Mouse (Mus musculus) midbrain, embryonic 15.5 days (tissue): Measurements from ENCODE around the gene Mettl7b. TPM values are rescaled to one million over a fixed set of nuclear protein-coding genes. Genes with fewer than 3 reads are reported as not detected.

Experiments used
- ATAC-seq: fragments of 200-750 bp; cut with Nextera tagmentation; replicated peaks from 2 replicates; pipeline ENCODE4 v1.8.0; 2017; ENCODE audit warnings: moderate TSS enrichment
- H3K27ac ChIP-seq: fragments of 300-500 bp; sonication (generic); 2 replicates; pipeline ENCODE4 v1.5.1; 2015; ENCODE audit warnings: mild to moderate bottlenecking, inconsistent platforms
- H3K27me3 ChIP-seq: fragments of 300-500 bp; sonication (generic); replicated peaks from 2 replicates; pipeline ENCODE4 v1.6.1; 2015; ENCODE audit warnings: inconsistent platforms
- H3K36me3 ChIP-seq: fragments of 300-500 bp; sonication (generic); replicated peaks from 2 replicates; pipeline ENCODE4 v1.6.1; 2015; ENCODE audit warnings: inconsistent platforms
- H3K4me1 ChIP-seq: fragments of 300-500 bp; sonication (generic); 2 replicates; pipeline ENCODE4 v1.6.1; 2015; ENCODE audit warnings: inconsistent platforms
- H3K4me2 ChIP-seq: fragments of 300-500 bp; sonication (generic); 2 replicates; pipeline ENCODE4 v1.6.1; 2015; ENCODE audit warnings: inconsistent platforms, mild to moderate bottlenecking, moderate library complexity
- H3K4me3 ChIP-seq: fragments of 300-500 bp; sonication (generic); 2 replicates; pipeline ENCODE4 v1.5.1; 2015; ENCODE audit warnings: mild to moderate bottlenecking, inconsistent platforms
- H3K9ac ChIP-seq: fragments of 300-500 bp; sonication (generic); 2 replicates; pipeline ENCODE4 v1.6.1; 2015; ENCODE audit warnings: mild to moderate bottlenecking, inconsistent platforms
- H3K9me3 ChIP-seq: fragments of 300-500 bp; sonication (generic); 2 replicates; pipeline ENCODE4 v1.6.1; 2016; ENCODE audit warnings: inconsistent platforms
- WGBS: fragments of 180-500 bp; shearing (Covaris S2); methylation state at CpG from one replicate; pipeline ENCODE4 v1.1.7; 2015; ENCODE audit warnings: mixed read lengths; 5-methylcytosine and 5-hydroxymethylcytosine counted together
- polyA plus RNA-seq: library from polyadenylated mRNA; unstranded; fragments of >200 nt; fragmentation: Nextera tagmentation; extraction: Ambion mirVana; gene quantifications from 2 replicates; pipeline ENCODE4 v1.2.1, GENCODE M21; 2015

Mettl7b gene
- polyA plus RNA-seq, 1 experiment from 2014 or later: not detected

DNA sequence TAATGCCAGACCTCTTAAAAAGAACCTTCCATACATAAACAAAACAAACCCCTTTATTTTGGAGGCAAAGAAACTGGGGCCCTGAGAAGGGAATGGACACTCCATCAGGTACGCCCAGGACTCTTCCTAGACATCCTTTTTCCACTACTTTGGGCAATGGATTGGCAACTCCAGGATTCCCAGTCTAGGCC, 38.1 kb downstream of the Mettl7b start, which contains the start of gene Rdh5:
Rdh5 (minus strand) TSS at position 67 of the 191 bp plus-strand sequence.
- peak within 1 kb of the TSS; percentile 71 for H3K4me2 ChIP-seq
- no peaks in the 10 kb centered on the region for H3K9me3 ChIP-seq
- peak within 1 kb of the TSS; percentile 92 for H3K27ac ChIP-seq
- H3K27me3 ChIP-seq: no peaks in the 10 kb centered on the region
- H3K9ac ChIP-seq: peak within 1 kb of the TSS; percentile 89
- ATAC-seq: no peak
- H3K4me1 ChIP-seq: peaks cover 22% of the 10 kb centered on the region
- no peaks in the 10 kb centered on the region for H3K36me3 ChIP-seq
- peak within 1 kb of the TSS; percentile 69 for H3K4me3 ChIP-seq
- WGBS: 17% methylated on average over 1 of the region's 1 CpGs

DNA sequence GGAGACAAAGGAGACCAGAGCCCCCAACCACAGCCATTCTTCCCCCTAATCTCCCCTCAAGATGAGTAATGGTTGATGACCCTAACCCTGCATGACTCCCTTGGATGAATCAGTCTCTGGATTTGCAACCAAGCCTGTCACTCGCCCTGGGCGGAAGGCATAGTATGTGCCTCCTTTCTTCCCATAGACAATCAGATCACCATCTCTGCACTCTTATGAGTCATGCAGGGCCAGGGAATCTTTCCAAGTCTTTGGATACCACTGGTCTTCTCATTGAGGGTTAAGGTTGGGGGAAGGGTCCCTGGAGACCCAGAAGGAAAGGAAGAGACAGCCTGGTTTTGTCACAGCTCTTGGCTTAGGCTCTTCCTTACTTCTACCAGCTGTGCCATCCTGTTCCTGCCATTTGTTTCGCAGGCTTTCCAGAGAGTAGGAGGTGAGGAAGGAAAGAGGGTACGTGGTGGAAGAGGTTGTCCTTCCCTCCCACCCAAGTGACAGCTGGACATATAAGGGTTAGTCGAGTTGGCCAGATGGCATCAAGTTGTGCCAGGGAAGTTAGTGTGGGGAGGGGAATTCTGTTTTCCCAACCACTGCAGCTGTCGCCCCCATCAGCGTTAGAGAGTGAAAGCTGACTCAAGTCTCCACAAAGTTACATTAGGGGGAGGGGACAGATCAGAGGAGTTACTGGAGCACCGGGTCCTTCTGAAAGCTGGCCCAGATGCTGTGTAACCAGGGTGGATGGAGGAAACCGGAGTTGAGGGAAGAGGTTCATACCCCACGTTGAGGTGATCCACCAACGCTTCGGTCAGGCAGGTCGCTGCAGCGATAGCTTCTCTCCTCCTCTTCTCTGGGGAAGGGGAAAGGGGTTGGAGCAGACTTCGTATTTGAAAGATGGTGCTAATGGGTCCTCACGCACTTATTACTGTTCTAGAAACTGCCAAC, 38.6 kb downstream of the Mettl7b start:
- H3K4me3 ChIP-seq: peak overlapping the region; percentile 69
- H3K27me3 ChIP-seq: no peaks in the 10 kb centered on the region
- WGBS: 77% methylated on average over 16 of the region's 16 CpGs
- 0 out of 2 replicates have a peak overlapping the region, but pooled peaks have one; percentile 89 for H3K9ac ChIP-seq
- peak overlapping the region; percentile 71 for H3K4me2 ChIP-seq
- H3K36me3 ChIP-seq: no peaks in the 10 kb centered on the region
- peaks cover 22% of the 10 kb centered on the region for H3K4me1 ChIP-seq
- peak; percentile 15 for ATAC-seq
- peak overlapping the region; percentile 92; the same call in 1 of the 2 replicates for H3K27ac ChIP-seq
- no peaks in the 10 kb centered on the region for H3K9me3 ChIP-seq

DNA sequence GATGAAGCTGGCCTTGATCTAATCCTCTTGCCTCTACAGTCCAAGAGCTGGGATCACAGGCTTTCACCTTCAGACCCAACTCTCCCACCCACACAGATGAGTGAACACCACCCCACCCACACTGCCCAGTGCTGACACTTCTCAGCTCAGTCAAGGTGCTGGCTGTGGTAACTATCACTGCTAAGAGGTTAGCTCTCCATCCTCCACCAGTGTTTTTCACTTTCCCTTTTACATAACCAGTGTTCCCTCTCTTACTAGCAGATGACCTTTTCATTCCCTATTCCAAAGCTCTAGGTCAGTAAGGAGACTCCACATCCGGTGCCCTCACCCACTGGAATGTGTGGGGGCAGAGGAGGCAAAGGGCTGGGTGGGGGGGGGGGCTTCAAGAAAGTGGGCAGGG, 39.5 kb downstream of the Mettl7b start:
- no peak overlapping the region for H3K4me3 ChIP-seq
- peaks cover 22% of the 10 kb centered on the region for H3K4me1 ChIP-seq
- no peak overlapping the region for H3K9ac ChIP-seq
- 63% methylated on average over 1 of the region's 1 CpGs for WGBS
- H3K27me3 ChIP-seq: no peaks in the 10 kb centered on the region
- no peak overlapping the region for H3K4me2 ChIP-seq
- no peak for ATAC-seq
- no peaks in the 10 kb centered on the region for H3K36me3 ChIP-seq
- H3K9me3 ChIP-seq: no peaks in the 10 kb centered on the region
- no peak overlapping the region for H3K27ac ChIP-seq

DNA sequence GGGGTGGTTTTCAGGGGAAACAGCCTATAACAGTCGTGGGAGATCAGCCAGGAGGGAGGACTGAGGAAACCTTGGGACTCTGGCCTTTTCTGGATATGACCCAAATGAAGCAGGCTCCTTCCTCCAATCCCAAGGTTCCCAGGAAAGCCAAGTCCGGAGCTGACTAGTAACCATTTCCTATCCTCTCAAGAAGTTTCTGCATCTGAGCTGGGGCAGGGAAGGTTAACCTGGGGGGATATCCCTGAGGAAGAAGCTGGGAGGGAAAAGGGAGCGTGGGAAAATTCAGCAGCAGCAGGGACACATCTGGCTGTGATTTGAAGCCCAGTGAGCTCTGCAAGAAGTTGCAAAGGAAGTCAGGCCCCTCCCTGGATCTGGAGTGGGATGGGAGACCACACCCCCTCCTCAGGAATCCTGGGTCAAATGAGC, 40.0 kb downstream of the Mettl7b start:
- WGBS: 83% methylated on average over 3 of the region's 3 CpGs
- no peak for ATAC-seq
- Histone ChIP-seq H3K27ac (0 out of 2 replicates have a peak overlapping the region, but pooled peaks have one; percentile 38), H3K27me3 (no peaks in the 10 kb centered on the region), H3K9ac (no peak overlapping the region), H3K4me1 (peaks cover 22% of the 10 kb centered on the region), H3K9me3 (no peaks in the 10 kb centered on the region), H3K36me3 (no peaks in the 10 kb centered on the region), H3K4me3 (no peak overlapping the region), H3K4me2 (no peak overlapping the region)

DNA sequence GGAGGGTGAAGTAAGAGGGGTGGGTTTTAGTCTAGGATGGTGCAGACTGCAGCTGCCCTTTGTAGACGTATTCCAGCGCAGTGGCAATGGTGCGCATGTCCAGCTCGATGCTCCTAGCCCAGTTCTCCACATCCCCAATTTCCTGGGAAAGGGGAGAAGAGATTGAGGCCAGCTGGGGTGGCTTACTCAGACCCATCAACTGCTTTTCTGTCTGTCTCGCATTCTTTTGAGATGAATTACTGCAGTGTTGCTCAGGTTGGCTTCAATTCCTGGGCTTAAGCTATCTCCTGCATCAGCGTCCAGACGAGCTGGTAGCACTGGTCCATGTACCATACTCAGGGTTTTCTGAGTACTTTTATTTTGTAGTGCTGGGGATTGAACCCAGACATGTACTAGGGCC, 40.8 kb downstream of the Mettl7b start:
- Histone ChIP-seq H3K4me1 (peaks cover 22% of the 10 kb centered on the region), H3K27ac (0 out of 2 replicates have a peak overlapping the region, but pooled peaks have one; percentile 38), H3K27me3 (no peaks in the 10 kb centered on the region), H3K9ac (no peak overlapping the region), H3K9me3 (no peaks in the 10 kb centered on the region), H3K4me2 (no peak overlapping the region), H3K36me3 (no peaks in the 10 kb centered on the region), H3K4me3 (no peak overlapping the region)
- WGBS: 77% methylated on average over 7 of the region's 7 CpGs
- ATAC-seq: no peak

DNA sequence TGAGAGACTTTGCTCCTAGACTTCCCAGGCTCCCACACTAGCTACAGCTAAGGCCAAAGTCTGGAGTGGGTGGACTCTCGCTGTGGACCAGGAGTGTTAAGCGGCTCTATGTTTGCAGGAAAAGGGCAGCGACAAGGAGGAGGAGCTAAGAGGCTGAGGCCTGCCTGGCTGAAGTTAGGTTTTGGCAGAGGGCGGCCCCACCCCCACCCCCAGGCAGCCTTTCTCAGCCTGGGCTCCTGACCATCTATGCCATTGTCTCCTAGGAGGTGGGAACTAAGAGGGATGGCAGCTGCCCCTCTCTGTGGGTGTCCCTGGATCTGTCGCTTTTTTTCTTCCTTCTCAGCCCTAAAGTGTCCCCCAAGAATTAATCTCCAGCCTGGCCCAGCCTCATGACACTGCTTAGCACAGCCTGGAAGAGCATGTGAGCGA, 41.6 kb downstream of the Mettl7b start:
- Histone ChIP-seq H3K9ac (no peak overlapping the region), H3K27ac (peak overlapping the region; percentile 60)

DNA sequence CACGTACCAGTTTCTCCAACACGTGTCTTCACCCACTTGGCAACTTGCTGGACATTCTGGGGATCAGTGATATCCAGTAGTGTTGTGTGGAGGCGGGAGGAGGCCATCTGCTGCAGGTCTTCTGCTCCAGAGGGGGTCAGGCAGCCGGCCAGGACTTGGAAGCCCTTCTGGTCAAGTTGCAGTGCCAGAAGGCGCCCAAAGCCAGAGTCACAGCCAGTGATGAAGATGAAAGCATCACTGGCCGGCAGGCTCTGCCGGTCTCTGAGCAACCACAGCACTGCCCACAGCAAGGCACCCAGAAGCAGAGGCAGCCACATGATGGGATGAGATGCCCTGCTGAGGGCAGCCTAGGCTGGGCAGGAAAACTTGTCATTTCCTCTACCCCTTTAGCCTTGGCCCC, 42.5 kb downstream of the Mettl7b start:
- Histone ChIP-seq H3K27me3 (no peaks in the 10 kb centered on the region), H3K36me3 (no peaks in the 10 kb centered on the region), H3K4me1 (peaks cover 13% of the 10 kb centered on the region), H3K4me2 (no peak overlapping the region), H3K4me3 (no peak overlapping the region), H3K9ac (no peak overlapping the region), H3K9me3 (no peaks in the 10 kb centered on the region), H3K27ac (no peak overlapping the region)
- ATAC-seq: no peak
- WGBS: 62% methylated on average over 7 of the region's 7 CpGs

More for the DNA sequence above, 41.6 kb downstream of the Mettl7b start:
- no peak for ATAC-seq
- H3K4me1 ChIP-seq: peaks cover 21% of the 10 kb centered on the region
- no peaks in the 10 kb centered on the region for H3K9me3 ChIP-seq
- H3K36me3 ChIP-seq: no peaks in the 10 kb centered on the region
- H3K4me2 ChIP-seq: no peak overlapping the region
- no peaks in the 10 kb centered on the region for H3K27me3 ChIP-seq
- 5% methylated on average over 6 of the region's 6 CpGs for WGBS
- no peak overlapping the region for H3K4me3 ChIP-seq

DNA sequence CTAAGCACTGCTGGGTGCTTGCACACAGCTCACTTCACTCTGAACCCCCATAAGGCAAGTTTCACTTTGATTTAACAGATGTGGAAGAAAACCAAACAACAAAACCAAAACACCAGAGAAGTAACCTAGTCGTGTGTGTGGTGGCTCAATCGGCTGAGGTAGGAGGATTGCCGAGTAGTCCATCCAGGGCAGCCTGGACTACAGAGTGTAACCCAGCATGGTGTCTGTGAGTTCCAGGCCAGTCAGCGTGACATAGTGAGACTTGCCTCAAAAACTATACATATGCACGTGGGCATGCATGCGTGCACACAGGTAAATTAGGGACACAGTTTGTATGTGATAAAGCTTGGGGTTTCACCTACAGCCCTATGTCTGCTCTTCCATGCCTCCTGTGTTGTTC, 43.4 kb downstream of the Mettl7b start:
- Histone ChIP-seq H3K27ac (no peak overlapping the region), H3K4me1 (peaks cover 11% of the 10 kb centered on the region), H3K27me3 (no peaks in the 10 kb centered on the region), H3K36me3 (no peaks in the 10 kb centered on the region), H3K4me3 (no peak overlapping the region), H3K9me3 (no peaks in the 10 kb centered on the region), H3K9ac (no peak overlapping the region), H3K4me2 (no peak overlapping the region)
- ATAC-seq: no peak
- 92% methylated on average over 6 of the region's 6 CpGs for WGBS

DNA sequence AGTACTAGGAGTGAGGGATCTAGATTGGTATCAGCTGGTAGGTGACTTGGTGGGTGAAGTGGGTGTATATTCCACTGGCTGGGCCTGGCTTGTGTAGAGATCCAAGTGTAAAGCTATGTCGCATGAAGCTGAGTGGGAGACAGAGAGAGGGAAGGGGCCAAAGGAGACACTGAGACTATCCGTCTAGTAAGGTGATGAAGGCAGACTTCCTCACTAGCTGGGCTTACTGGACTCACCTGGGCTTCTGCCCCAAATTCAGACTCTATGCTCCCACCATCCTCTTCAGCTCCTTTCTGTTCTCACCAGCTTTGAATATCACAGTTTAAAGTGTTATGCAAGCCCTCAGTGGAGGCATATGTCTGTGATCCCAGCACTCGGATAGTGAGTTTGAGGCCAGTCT, 44.1 kb downstream of the Mettl7b start:
- Histone ChIP-seq H3K4me1 (peaks cover 4% of the 10 kb centered on the region), H3K4me2 (no peak overlapping the region), H3K27me3 (no peaks in the 10 kb centered on the region), H3K9ac (no peak overlapping the region), H3K9me3 (no peaks in the 10 kb centered on the region), H3K36me3 (no peaks in the 10 kb centered on the region), H3K27ac (no peak overlapping the region), H3K4me3 (no peak overlapping the region)
- no peak for ATAC-seq
- WGBS: 91% methylated on average over 3 of the region's 3 CpGs

DNA sequence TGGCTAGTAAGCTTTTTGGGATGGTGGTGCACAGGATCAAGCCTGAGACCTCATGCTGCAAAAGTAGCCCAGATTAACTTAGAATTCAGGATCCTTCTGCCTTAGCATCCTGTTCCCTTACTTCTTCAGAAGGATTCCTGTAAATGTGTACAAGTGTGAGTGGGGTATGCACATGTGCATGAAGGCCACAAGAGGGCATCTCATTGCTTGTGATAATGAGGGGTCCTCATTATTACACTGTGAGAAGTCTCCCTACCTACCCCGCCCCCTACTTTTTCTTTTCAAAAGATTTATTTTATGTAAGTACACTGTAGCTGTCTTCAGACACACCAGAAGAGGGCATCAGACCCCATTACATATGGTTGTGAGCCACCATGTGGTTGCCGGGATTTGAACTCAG, 45.2 kb downstream of the Mettl7b start:
- Histone ChIP-seq H3K36me3 (no peaks in the 10 kb centered on the region), H3K27me3 (no peaks in the 10 kb centered on the region), H3K9ac (no peak overlapping the region), H3K9me3 (no peaks in the 10 kb centered on the region), H3K4me2 (no peak overlapping the region), H3K4me3 (no peak overlapping the region), H3K27ac (no peak overlapping the region), H3K4me1 (peaks cover 10% of the 10 kb centered on the region; the same call in 1 of the 2 replicates)
- no peak for ATAC-seq
- 91% methylated on average over 2 of the region's 2 CpGs for WGBS

DNA sequence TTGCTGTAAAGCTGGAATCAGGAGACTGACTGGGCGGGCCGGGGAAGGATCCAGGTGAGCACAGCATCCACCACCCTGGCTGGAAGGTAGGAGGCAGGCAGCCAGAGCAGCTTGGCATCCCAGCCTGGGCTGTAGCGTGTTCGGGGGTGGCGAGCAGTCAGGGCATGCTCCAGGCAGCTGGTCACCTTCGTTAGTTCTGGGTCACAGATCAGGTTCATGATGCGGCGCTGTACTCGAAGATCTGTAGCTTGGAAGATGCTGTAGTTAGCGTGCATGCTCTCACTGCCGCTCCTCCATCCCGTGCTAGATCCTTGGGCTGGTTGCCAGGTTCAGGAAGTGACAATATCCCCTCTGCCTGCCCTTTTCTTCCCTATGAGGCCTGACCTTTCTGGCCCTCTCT, 47.1 kb downstream of the Mettl7b start:
- no peak overlapping the region for H3K4me2 ChIP-seq
- H3K27ac ChIP-seq: no peak overlapping the region
- H3K9ac ChIP-seq: no peak overlapping the region
- peaks cover 23% of the 10 kb centered on the region for H3K4me1 ChIP-seq
- H3K36me3 ChIP-seq: no peaks in the 10 kb centered on the region
- H3K27me3 ChIP-seq: no peaks in the 10 kb centered on the region
- ATAC-seq: no peak
- H3K4me3 ChIP-seq: no peak overlapping the region
- WGBS: 83% methylated on average over 12 of the region's 12 CpGs
- no peaks in the 10 kb centered on the region for H3K9me3 ChIP-seq

DNA sequence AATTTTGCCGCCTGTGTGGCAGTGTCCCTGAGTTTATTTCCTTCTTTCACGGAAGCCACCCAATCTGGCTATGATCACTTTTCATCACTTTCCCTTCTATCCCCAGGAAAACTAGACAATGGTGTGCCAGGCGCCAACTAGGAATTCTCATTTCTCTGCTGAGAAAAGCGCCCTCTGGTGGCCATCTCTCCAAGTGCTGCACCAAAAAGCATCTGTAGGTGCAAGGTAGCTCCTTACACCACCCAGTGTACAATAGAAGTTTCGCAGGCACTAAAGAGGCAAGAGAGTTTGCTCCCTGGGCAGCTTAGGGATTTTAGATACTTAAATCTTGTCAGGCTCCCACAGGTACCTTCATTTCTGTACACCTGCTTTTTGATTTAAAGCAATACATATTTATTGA, 47.6 kb downstream of the Mettl7b start:
- Histone ChIP-seq H3K36me3 (no peaks in the 10 kb centered on the region), H3K27me3 (no peaks in the 10 kb centered on the region), H3K4me1 (peaks cover 23% of the 10 kb centered on the region), H3K4me2 (no peak overlapping the region), H3K9ac (no peak overlapping the region), H3K27ac (no peak overlapping the region), H3K9me3 (no peaks in the 10 kb centered on the region), H3K4me3 (no peak overlapping the region)
- WGBS: 7% methylated on average over 5 of the region's 5 CpGs
- ATAC-seq: peak; percentile 32; the same call in 1 of the 2 replicates

DNA sequence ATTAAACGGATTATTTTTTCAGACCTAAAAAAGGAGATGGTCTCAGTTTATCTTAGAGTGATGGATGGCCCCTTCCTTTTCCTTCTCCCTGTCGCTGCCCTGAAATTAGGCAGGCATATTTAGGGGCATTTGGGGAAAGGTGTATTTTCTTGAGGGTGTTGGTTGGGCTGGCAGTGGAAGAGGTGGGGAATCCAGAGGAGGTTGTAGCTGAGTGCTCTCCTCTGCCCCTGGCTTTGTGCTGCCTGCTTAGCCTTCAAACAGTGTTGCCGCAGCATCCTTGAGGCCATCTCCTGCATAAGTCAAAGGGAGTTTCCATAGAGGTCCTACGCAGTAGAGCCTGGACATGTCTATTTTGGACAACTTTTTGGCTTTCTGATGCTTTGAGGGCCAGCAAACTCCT, 48.0 kb downstream of the Mettl7b start:
- Histone ChIP-seq H3K27ac (no peak overlapping the region), H3K9me3 (no peaks in the 10 kb centered on the region), H3K36me3 (no peaks in the 10 kb centered on the region), H3K4me1 (peaks cover 23% of the 10 kb centered on the region), H3K27me3 (no peaks in the 10 kb centered on the region), H3K4me3 (no peak overlapping the region), H3K4me2 (no peak overlapping the region), H3K9ac (no peak overlapping the region)
- no peak for ATAC-seq
- WGBS: 86% methylated on average over 4 of the region's 4 CpGs
